Mouse (Mus musculus): ENCODE measurements around the gene Zfp36. TPM values are rescaled to one million over a fixed set of nuclear protein-coding genes. Genes with fewer than 3 reads are reported as not detected.

The Zfp36 gene
- polyA plus RNA-seq (2014; fragmentation: Nextera tagmentation; extraction: Ambion mirVana), result 13.5 and 14.4 TPM in 2 replicates

GRCm38 (mm10) chr7:28380237-28381016 is at the start of gene Zfp36:
Gene Zfp36, minus strand, starts transcription at chr7:28380253.
- DNase-seq (ENCODE audit: low spot score) (no peak), ATAC-seq (ENCODE audit: low read depth) (no peak)
- Histone ChIP-seq H3K4me3 (ENCODE audit: low read depth, low read length) (peak within 1 kb of the TSS; percentile 83), H3K9ac (ENCODE audit: low read depth, low read length) (peak within 1 kb of the TSS; percentile 86), H3K36me3 (ENCODE audit: control insufficient read depth, insufficient read depth, low read length) (peaks cover 18% of the 10 kb centered on the region), H3K4me1 (ENCODE audit: control insufficient read depth, insufficient read depth, low read length) (peaks cover 58% of the 10 kb centered on the region), H3K27ac (replicated peaks; ENCODE audit: low read depth, low read length) (peak within 1 kb of the TSS; percentile 99), H3K27me3 (replicated peaks; ENCODE audit: control insufficient read depth, insufficient read depth, low read length) (no peaks in the 10 kb centered on the region), H3K4me2 (ENCODE audit: low read depth, low read length) (peak within 1 kb of the TSS; percentile 96), H3K9me3 (ENCODE audit: control insufficient read depth, low read length) (no peaks in the 10 kb centered on the region)
- WGBS, result 39% methylated on average over 17 of the region's 17 CpGs

DNA sequence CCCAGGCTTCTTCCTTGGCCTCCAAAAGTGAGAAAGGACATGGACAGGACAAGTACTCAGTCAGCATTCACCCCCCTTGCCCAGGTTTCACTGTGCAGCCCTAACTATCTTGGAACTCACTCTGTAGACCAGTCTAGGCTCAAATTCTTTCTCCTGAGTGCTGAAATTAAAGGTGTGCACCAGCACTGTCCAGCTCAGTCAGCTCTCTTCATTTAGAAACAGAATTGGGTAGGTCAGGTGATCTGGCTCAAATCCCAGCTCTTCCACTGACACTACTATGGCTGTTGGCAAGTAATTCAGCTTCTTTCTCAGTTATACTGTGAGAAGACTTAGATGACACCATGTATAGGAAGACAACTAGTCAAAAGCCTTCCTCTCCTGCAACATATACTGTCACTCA is 47.7 kb upstream of the Zfp36 start:
- peaks cover 32% of the 10 kb centered on the region for H3K36me3 ChIP-seq (ENCODE audit: control insufficient read depth, insufficient read depth, low read length)
- no peak for DNase-seq (ENCODE audit: low spot score)
- no peaks in the 10 kb centered on the region for H3K4me1 ChIP-seq (ENCODE audit: control insufficient read depth, insufficient read depth, low read length)
- ATAC-seq (ENCODE audit: low read depth), result no peak
- no peak overlapping the region for H3K4me3 ChIP-seq (ENCODE audit: low read depth, low read length)
- no peaks in the 10 kb centered on the region for H3K9me3 ChIP-seq (ENCODE audit: control insufficient read depth, low read length)
- no peaks in the 10 kb centered on the region for H3K27me3 ChIP-seq (replicated peaks; ENCODE audit: control insufficient read depth, insufficient read depth, low read length)
- H3K9ac ChIP-seq (ENCODE audit: low read depth, low read length), result no peak overlapping the region
- no peak overlapping the region for H3K4me2 ChIP-seq (ENCODE audit: low read depth, low read length)
- H3K27ac ChIP-seq (replicated peaks; ENCODE audit: low read depth, low read length), result no peak overlapping the region

GRCm38 (mm10) chr7:28423018-28423417 is 43.0 kb upstream of the Zfp36 start:
- 93% methylated on average over 1 of the region's 1 CpGs for WGBS
- H3K4me3 ChIP-seq (ENCODE audit: low read depth, low read length), result no peak overlapping the region
- H3K36me3 ChIP-seq (ENCODE audit: control insufficient read depth, insufficient read depth, low read length), result peaks cover 63% of the 10 kb centered on the region
- H3K9me3 ChIP-seq (ENCODE audit: control insufficient read depth, low read length), result no peaks in the 10 kb centered on the region
- no peak overlapping the region for H3K9ac ChIP-seq (ENCODE audit: low read depth, low read length)
- DNase-seq (ENCODE audit: low spot score) (no peak), ATAC-seq (ENCODE audit: low read depth) (no peak)
- H3K4me1 ChIP-seq (ENCODE audit: control insufficient read depth, insufficient read depth, low read length), result no peaks in the 10 kb centered on the region
- H3K27ac ChIP-seq (replicated peaks; ENCODE audit: low read depth, low read length), result no peak overlapping the region
- no peaks in the 10 kb centered on the region for H3K27me3 ChIP-seq (replicated peaks; ENCODE audit: control insufficient read depth, insufficient read depth, low read length)
- H3K4me2 ChIP-seq (ENCODE audit: low read depth, low read length), result no peak overlapping the region

DNA sequence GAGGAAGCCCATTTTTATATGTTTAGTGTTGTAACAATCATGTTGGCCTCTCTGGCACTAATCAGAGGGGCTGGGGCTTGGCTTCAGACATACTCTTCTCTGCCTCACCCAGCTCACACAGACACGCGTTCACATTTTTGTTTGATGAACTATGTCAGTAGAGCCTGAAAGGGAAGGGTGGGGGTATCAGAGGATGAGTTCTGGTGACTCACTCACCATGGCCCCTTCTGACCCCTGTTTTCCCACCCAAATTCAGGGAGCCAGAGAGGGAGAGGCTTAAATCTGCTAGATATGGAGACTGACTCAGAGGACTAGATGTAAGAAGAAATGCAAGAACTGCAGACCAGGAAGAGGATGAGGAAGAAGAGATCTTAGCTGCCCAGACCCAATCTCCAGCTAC is 39.4 kb upstream of the Zfp36 start:
- no peak overlapping the region for H3K4me2 ChIP-seq (ENCODE audit: low read depth, low read length)
- H3K4me1 ChIP-seq (ENCODE audit: control insufficient read depth, insufficient read depth, low read length), result no peaks in the 10 kb centered on the region
- DNase-seq (ENCODE audit: low spot score) (no peak), ATAC-seq (ENCODE audit: low read depth) (no peak)
- no peak overlapping the region for H3K4me3 ChIP-seq (ENCODE audit: low read depth, low read length)
- no peaks in the 10 kb centered on the region for H3K27me3 ChIP-seq (replicated peaks; ENCODE audit: control insufficient read depth, insufficient read depth, low read length)
- 82% methylated on average over 2 of the region's 2 CpGs for WGBS
- peaks cover 90% of the 10 kb centered on the region for H3K36me3 ChIP-seq (ENCODE audit: control insufficient read depth, insufficient read depth, low read length)
- no peak overlapping the region for H3K27ac ChIP-seq (replicated peaks; ENCODE audit: low read depth, low read length)
- no peaks in the 10 kb centered on the region for H3K9me3 ChIP-seq (ENCODE audit: control insufficient read depth, low read length)
- no peak overlapping the region for H3K9ac ChIP-seq (ENCODE audit: low read depth, low read length)

GRCm38 (mm10) chr7:28418096-28418670 is 38.1 kb upstream of the Zfp36 start:
- H3K9me3 ChIP-seq (ENCODE audit: control insufficient read depth, low read length), result no peaks in the 10 kb centered on the region
- H3K4me1 ChIP-seq (ENCODE audit: control insufficient read depth, insufficient read depth, low read length), result no peaks in the 10 kb centered on the region
- DNase-seq (ENCODE audit: low spot score) (peak; percentile 56), ATAC-seq (ENCODE audit: low read depth) (peak; percentile 57; the same call in 1 of the 2 replicates)
- H3K27ac ChIP-seq (replicated peaks; ENCODE audit: low read depth, low read length), result 0 out of 2 replicates have a peak overlapping the region, but pooled peaks have one; percentile 6
- 59% methylated on average over 8 of the region's 8 CpGs for WGBS
- no peaks in the 10 kb centered on the region for H3K27me3 ChIP-seq (replicated peaks; ENCODE audit: control insufficient read depth, insufficient read depth, low read length)
- H3K9ac ChIP-seq (ENCODE audit: low read depth, low read length), result no peak overlapping the region
- H3K4me2 ChIP-seq (ENCODE audit: low read depth, low read length), result no peak overlapping the region
- H3K36me3 ChIP-seq (ENCODE audit: control insufficient read depth, insufficient read depth, low read length), result peaks cover 95% of the 10 kb centered on the region
- no peak overlapping the region for H3K4me3 ChIP-seq (ENCODE audit: low read depth, low read length)

DNA sequence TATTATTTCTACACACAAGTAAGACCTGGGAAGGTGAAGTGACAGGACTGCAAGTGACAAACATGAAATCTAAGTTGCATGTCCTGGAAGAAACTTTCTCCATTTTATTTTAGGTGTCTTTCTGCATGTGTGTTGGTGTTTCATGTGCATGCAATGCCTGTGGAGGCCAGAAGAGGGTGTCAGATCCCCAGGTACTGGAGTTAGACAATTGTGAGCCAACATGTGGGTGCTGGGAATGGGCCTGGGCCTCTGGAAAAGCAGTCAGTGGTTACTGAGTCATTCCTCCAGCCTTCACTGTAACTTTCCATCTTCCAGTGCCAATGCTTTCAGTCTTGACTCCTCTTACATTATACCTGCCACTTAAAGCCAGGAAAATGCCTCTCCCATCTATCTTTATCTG is 37.3 kb upstream of the Zfp36 start:
- no peak overlapping the region for H3K4me3 ChIP-seq (ENCODE audit: low read depth, low read length)
- ATAC-seq (ENCODE audit: low read depth) (no peak), DNase-seq (ENCODE audit: low spot score) (no peak)
- H3K27me3 ChIP-seq (replicated peaks; ENCODE audit: control insufficient read depth, insufficient read depth, low read length), result no peaks in the 10 kb centered on the region
- H3K4me1 ChIP-seq (ENCODE audit: control insufficient read depth, insufficient read depth, low read length), result no peaks in the 10 kb centered on the region
- H3K27ac ChIP-seq (replicated peaks; ENCODE audit: low read depth, low read length), result no peak overlapping the region
- no peak overlapping the region for H3K4me2 ChIP-seq (ENCODE audit: low read depth, low read length)
- H3K9me3 ChIP-seq (ENCODE audit: control insufficient read depth, low read length), result no peaks in the 10 kb centered on the region
- H3K36me3 ChIP-seq (ENCODE audit: control insufficient read depth, insufficient read depth, low read length), result peaks cover 95% of the 10 kb centered on the region
- no peak overlapping the region for H3K9ac ChIP-seq (ENCODE audit: low read depth, low read length)

- WGBS, result 87% methylated on average over 4 of the region's 4 CpGs
- no peak overlapping the region for H3K27ac ChIP-seq (replicated peaks; ENCODE audit: low read depth, low read length)
- no peak overlapping the region for H3K4me3 ChIP-seq (ENCODE audit: low read depth, low read length)
- no peak for ATAC-seq (ENCODE audit: low read depth)
- H3K4me1 ChIP-seq (ENCODE audit: control insufficient read depth, insufficient read depth, low read length), result no peaks in the 10 kb centered on the region
- H3K27me3 ChIP-seq (replicated peaks; ENCODE audit: control insufficient read depth, insufficient read depth, low read length), result no peaks in the 10 kb centered on the region
- DNase-seq (ENCODE audit: low spot score), result no peak
- H3K36me3 ChIP-seq (ENCODE audit: control insufficient read depth, insufficient read depth, low read length), result peaks cover 85% of the 10 kb centered on the region
- no peaks in the 10 kb centered on the region for H3K9me3 ChIP-seq (ENCODE audit: control insufficient read depth, low read length)
- H3K9ac ChIP-seq (ENCODE audit: low read depth, low read length), result no peak overlapping the region
- no peak overlapping the region for H3K4me2 ChIP-seq (ENCODE audit: low read depth, low read length)
These were observed 32.8 kb upstream of the Zfp36 start for GRCm38 (mm10) chr7:28412826-28413225.

- ATAC-seq (ENCODE audit: low read depth) (no peak), DNase-seq (ENCODE audit: low spot score) (no peak)
- 85% methylated on average over 3 of the region's 3 CpGs for WGBS
- H3K27ac ChIP-seq (replicated peaks; ENCODE audit: low read depth, low read length), result no peak overlapping the region
- H3K36me3 ChIP-seq (ENCODE audit: control insufficient read depth, insufficient read depth, low read length), result peaks cover 85% of the 10 kb centered on the region
- H3K4me3 ChIP-seq (ENCODE audit: low read depth, low read length), result no peak overlapping the region
- H3K27me3 ChIP-seq (replicated peaks; ENCODE audit: control insufficient read depth, insufficient read depth, low read length), result no peaks in the 10 kb centered on the region
- H3K9ac ChIP-seq (ENCODE audit: low read depth, low read length), result no peak overlapping the region
- no peak overlapping the region for H3K4me2 ChIP-seq (ENCODE audit: low read depth, low read length)
- no peaks in the 10 kb centered on the region for H3K9me3 ChIP-seq (ENCODE audit: control insufficient read depth, low read length)
- no peaks in the 10 kb centered on the region for H3K4me1 ChIP-seq (ENCODE audit: control insufficient read depth, insufficient read depth, low read length)
These were observed 30.9 kb upstream of the Zfp36 start for GRCm38 (mm10) chr7:28410841-28411475.

Data from embryonic facial prominence, embryonic 14.5 days (tissue).